In genomic region chr6:135145976-135146375, GRCm38 (mm10) we compare ENCODE assay signal across 30 mouse cellular contexts. TPM values are rescaled to one million over a fixed set of nuclear protein-coding genes. Genes with fewer than 3 reads are reported as not detected.
"Had no signal": no experiment of that assay in that cellular context is flagged by ENCODE, and none has a peak within 500 bp of the region (broad histone marks: within the 10 kb centered on the region; RNA-seq: fewer than 3 reads in every experiment).

No protein-coding gene starts in this region.

- H3K27me3 ChIP-seq: embryonic facial prominence, embryonic 12.5 days; embryonic facial prominence, embryonic 13.5 days; embryonic facial prominence, embryonic 15.5 days; forebrain, embryonic 12.5 days; forebrain, embryonic 13.5 days; forebrain, embryonic 15.5 days had no signal

- H3K36me3 ChIP-seq: embryonic facial prominence, embryonic 10.5 days; embryonic facial prominence, embryonic 12.5 days; embryonic facial prominence, embryonic 13.5 days; embryonic facial prominence, embryonic 15.5 days; forebrain, embryonic 10.5 days; forebrain, embryonic 12.5 days; forebrain, embryonic 15.5 days had no signal

- H3K9ac ChIP-seq: embryonic facial prominence, embryonic 12.5 days; embryonic facial prominence, embryonic 13.5 days; embryonic facial prominence, embryonic 15.5 days; forebrain, embryonic 12.5 days; forebrain, embryonic 13.5 days; forebrain, embryonic 15.5 days; forebrain, postnatal 0 days had no signal

- H3K4me1 ChIP-seq: embryonic facial prominence, embryonic 12.5 days; forebrain, embryonic 12.5 days; forebrain, embryonic 13.5 days; forebrain, embryonic 15.5 days had no signal

- H3K4me2 ChIP-seq: embryonic facial prominence, embryonic 12.5 days; embryonic facial prominence, embryonic 13.5 days; embryonic facial prominence, embryonic 15.5 days; forebrain, embryonic 12.5 days; forebrain, embryonic 13.5 days; forebrain, embryonic 15.5 days had no signal

- H3K27ac ChIP-seq: embryonic facial prominence, embryonic 10.5 days; embryonic facial prominence, embryonic 12.5 days; embryonic facial prominence, embryonic 13.5 days; embryonic facial prominence, embryonic 15.5 days; forebrain, embryonic 10.5 days; forebrain, embryonic 12.5 days; forebrain, embryonic 13.5 days; forebrain, embryonic 15.5 days; gastrocnemius, adult 2 months; heart, adult 2 months had no signal

- H3K9me3 ChIP-seq: embryonic facial prominence, embryonic 10.5 days; embryonic facial prominence, embryonic 12.5 days; embryonic facial prominence, embryonic 13.5 days; embryonic facial prominence, embryonic 15.5 days; forebrain, embryonic 10.5 days; forebrain, embryonic 12.5 days; forebrain, embryonic 13.5 days; forebrain, embryonic 15.5 days had no signal

- H3K4me3 ChIP-seq: embryonic facial prominence, embryonic 10.5 days; embryonic facial prominence, embryonic 12.5 days; embryonic facial prominence, embryonic 13.5 days; embryonic facial prominence, embryonic 15.5 days; erythroblast, embryonic 14.5 days; forebrain, embryonic 10.5 days; forebrain, embryonic 12.5 days; forebrain, embryonic 13.5 days; forebrain, embryonic 15.5 days; gastrocnemius, adult 2 months; heart, adult 2 months had no signal

- ATAC-seq: forebrain, embryonic 13.5 days; forebrain, embryonic 14.5 days; forebrain, embryonic 15.5 days; forebrain, embryonic 16.5 days; forebrain, postnatal 0 days had no signal

- DNase-seq: cerebellum, adult 2 months; cerebellum, adult 8-10 months; cerebellum, adult 9-10 months; cerebellum, adult 9-11 months; cerebellum, postnatal 10 days; cerebellum, postnatal 14 days; cerebellum, postnatal 25 days; cerebellum, postnatal 36 days; embryo, embryonic 11 days; forebrain, postnatal 0 days; gastrocnemius, adult 2 months; gastrocnemius, postnatal 10 days; gastrocnemius, postnatal 14 days; gastrocnemius, postnatal 25 days; gastrocnemius, postnatal 36 days; heart, adult 18-20 months; heart, adult 2 months had no signal

RNA-seq across cellular contexts. Expression of gene Gprc5d, which starts 27.9 kb away (rescaled TPM):
- polyA plus RNA-seq: embryonic facial prominence, embryonic 10.5 days; embryonic facial prominence, embryonic 11.5 days; embryonic facial prominence, embryonic 12.5 days; embryonic facial prominence, embryonic 13.5 days; forebrain, embryonic 10.5 days; forebrain, embryonic 11.5 days; forebrain, embryonic 12.5 days; forebrain, embryonic 13.5 days; forebrain, embryonic 14.5 days; forebrain, embryonic 15.5 days; forebrain, embryonic 16.5 days; heart, adult 2 months had no signal
